Mouse (Mus musculus): ENCODE measurements at regions not wholly inside any gene's neighbourhood (a gene's known extent, or its start where the extent isn't known, plus 50 kb on each side); places are given as distances from the start of the nearest gene placed in this dataset.

- no peak for DNase-seq (ENCODE audit: low spot score in 2 of 2)
Measured at GRCm38 (mm10) chr4:64335814-64336213, 289.0 kb upstream of the Tnc start.

GRCm38 (mm10) chr4:64330213-64330612 lies 283.4 kb upstream of the Tnc start:
- DNase-seq (ENCODE audit: low spot score in 2 of 2), result no peak

- DNase-seq (ENCODE audit: low spot score in 2 of 2), result no peak
Measured at GRCm38 (mm10) chr4:64324391-64324790, 277.6 kb upstream of the Tnc start.

- DNase-seq (ENCODE audit: low spot score in 2 of 2), result no peak
Measured at GRCm38 (mm10) chr4:64316553-64317347, 269.9 kb upstream of the Tnc start.

GRCm38 (mm10) chr4:64296941-64297340 lies 250.1 kb upstream of the Tnc start:
- DNase-seq (ENCODE audit: low spot score in 2 of 2), result no peak

- no peak for DNase-seq (ENCODE audit: low spot score in 2 of 2)
Measured at GRCm38 (mm10) chr4:64282471-64282870, 235.7 kb upstream of the Tnc start.

- no peak for DNase-seq (ENCODE audit: low spot score in 2 of 2)
Measured at GRCm38 (mm10) chr4:64276980-64277379, 230.2 kb upstream of the Tnc start.

GRCm38 (mm10) chr4:64274291-64274960 lies 227.6 kb upstream of the Tnc start:
- DNase-seq (ENCODE audit: low spot score in 2 of 2), result no peak

GRCm38 (mm10) chr4:64269846-64270245 lies 223.0 kb upstream of the Tnc start:
- no peak for DNase-seq (ENCODE audit: low spot score in 2 of 2)

GRCm38 (mm10) chr4:64269117-64269516 lies 222.3 kb upstream of the Tnc start:
- DNase-seq (ENCODE audit: low spot score in 2 of 2), result no peak

GRCm38 (mm10) chr4:64260473-64260872 lies 213.7 kb upstream of the Tnc start:
- DNase-seq (ENCODE audit: low spot score in 2 of 2), result no peak

- DNase-seq (ENCODE audit: low spot score in 2 of 2), result no peak
Measured at GRCm38 (mm10) chr4:64260188-64260444, 213.3 kb upstream of the Tnc start.

GRCm38 (mm10) chr4:64259348-64260187 lies 212.8 kb upstream of the Tnc start:
- DNase-seq (ENCODE audit: low spot score in 2 of 2), result no peak

- DNase-seq (ENCODE audit: low spot score in 2 of 2), result no peak
Measured at GRCm38 (mm10) chr4:64255253-64255652, 208.4 kb upstream of the Tnc start.

- no peak for DNase-seq (ENCODE audit: low spot score in 2 of 2)
Measured at GRCm38 (mm10) chr4:64250691-64251090, 203.9 kb upstream of the Tnc start.

- no peak for DNase-seq (ENCODE audit: low spot score in 2 of 2)
Measured at GRCm38 (mm10) chr4:64238196-64238740, 191.5 kb upstream of the Tnc start.

GRCm38 (mm10) chr4:64235534-64235933 lies 188.7 kb upstream of the Tnc start:
- DNase-seq (ENCODE audit: low spot score in 2 of 2), result no peak

- no peak for DNase-seq (ENCODE audit: low spot score in 2 of 2)
Measured at GRCm38 (mm10) chr4:64232159-64232558, 185.3 kb upstream of the Tnc start.

- DNase-seq (ENCODE audit: low spot score in 2 of 2), result no peak
Measured at GRCm38 (mm10) chr4:64228341-64228740, 181.5 kb upstream of the Tnc start.

- no peak for DNase-seq (ENCODE audit: low spot score in 2 of 2)
Measured at GRCm38 (mm10) chr4:64226635-64227034, 179.8 kb upstream of the Tnc start.

- no peak for DNase-seq (ENCODE audit: low spot score in 2 of 2)
Measured at GRCm38 (mm10) chr4:64224918-64225317, 178.1 kb upstream of the Tnc start.

GRCm38 (mm10) chr4:64219802-64220201 lies 173.0 kb upstream of the Tnc start:
- DNase-seq (ENCODE audit: low spot score in 2 of 2), result no peak

All from urinary bladder, postnatal 4 days (tissue).